Mouse (Mus musculus): ENCODE measurements around the gene Ptprj.

DNA sequence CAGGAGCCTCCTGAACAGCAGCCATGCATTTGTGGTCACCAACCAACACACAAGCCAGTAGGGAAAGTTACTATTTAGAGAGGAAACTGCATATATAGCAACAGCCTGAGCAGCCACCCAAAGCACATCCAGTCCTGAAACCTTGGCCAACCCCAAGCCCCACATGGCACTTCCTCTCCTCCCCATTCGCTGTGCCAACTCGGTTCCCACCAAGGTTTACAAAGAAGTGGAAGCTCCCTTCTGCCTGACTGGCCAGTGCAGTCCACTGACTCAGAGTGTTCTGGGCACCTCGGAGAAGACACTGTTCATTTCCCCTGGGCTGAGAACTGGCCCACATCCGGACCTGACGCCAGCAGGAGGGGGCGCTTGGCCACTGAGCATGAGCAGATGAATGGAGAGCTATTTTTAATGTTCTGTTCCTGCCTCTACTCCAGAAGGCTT lies 75.7 kb downstream of the Ptprj start:
- TF ChIP-seq POLR2A (IDR thresholded peaks at IDR 0.05; ENCODE audit: extremely low read depth, insufficient read depth, low read length) (no peak), CTCF (IDR thresholded peaks at IDR 0.05; ENCODE audit: low read depth, low read length) (0 out of 2 replicates have a peak, but pooled peaks have one; percentile 13)
